Mouse (Mus musculus): Measurements from ENCODE around the gene Foxa1. TPM values are rescaled to one million over a fixed set of nuclear protein-coding genes. Genes with fewer than 3 reads are reported as not detected.

Foxa1 gene
- total and polyA plus RNA-seq, 3 experiments = not detected

DNA sequence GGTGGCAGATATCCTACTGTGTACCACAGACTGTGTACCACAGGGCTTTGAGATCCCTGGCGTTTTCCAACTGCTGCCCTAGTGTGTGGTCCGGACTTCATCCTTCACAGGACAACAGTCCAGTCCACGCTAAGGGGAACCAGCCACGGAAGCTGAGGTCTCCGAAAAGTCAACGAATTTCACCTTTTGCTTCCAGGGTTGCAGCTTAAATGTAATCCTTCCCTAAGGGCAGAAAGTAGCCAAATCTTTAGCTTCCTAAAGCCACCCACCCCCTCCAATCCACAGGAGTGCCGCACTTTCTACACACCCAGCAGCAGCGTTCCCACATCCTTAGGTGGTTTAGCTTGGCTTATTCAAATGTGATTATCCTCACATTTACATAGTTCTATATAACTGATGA lies 4.2 kb upstream of the Foxa1 start:
- H3K79me2 ChIP-seq (ENCODE audit: control insufficient read depth, insufficient read depth, low read length, poor library complexity) = no peaks in the 10 kb centered on the region
- H3K9ac ChIP-seq (ENCODE audit: control insufficient read depth, low read depth, low read length, poor library complexity, severe bottlenecking) = no peak overlapping the region
- no peaks in the 10 kb centered on the region for H3K36me3 ChIP-seq (ENCODE audit: control insufficient read depth in 1 of 2, insufficient read depth in 2 of 2, low read length in 2 of 2)
- H3K4me1 ChIP-seq (ENCODE audit: control insufficient read depth in 1 of 2, insufficient read depth in 2 of 2, low read length in 2 of 2) = no peaks in the 10 kb centered on the region
- H3K4me3 ChIP-seq (ENCODE audit: control insufficient read depth in 1 of 2, insufficient read depth in 1 of 2, low read depth in 2 of 2, low read length in 2 of 2) = no peak overlapping the region
- DNase-seq (ENCODE audit: low read depth, low spot score) = no peak
- no peaks in the 10 kb centered on the region for H3K27me3 ChIP-seq (ENCODE audit: control insufficient read depth in 1 of 2, insufficient read depth in 2 of 2, low read length in 2 of 2)
- H3K27ac ChIP-seq (ENCODE audit: control insufficient read depth, low read depth, low read length) = no peak overlapping the region
- H3K9me3 ChIP-seq (replicated peaks; ENCODE audit: insufficient read depth, low read length) = no peaks in the 10 kb centered on the region
- TF ChIP-seq CHD1 (IDR thresholded peaks at IDR 0.05; ENCODE audit: low read depth, low read length) (no peak), ETS1 (IDR thresholded peaks at IDR 0.05; ENCODE audit: low read depth, low read length) (no peak), KAT2A (conservative IDR thresholded peaks at IDR 0.05; ENCODE audit: low read depth, low read length) (no peak), EP300 (IDR thresholded peaks at IDR 0.05; ENCODE audit: low read depth in 1 of 2, low read length in 2 of 2) (no peak), POLR2AphosphoS2 (IDR thresholded peaks at IDR 0.05; ENCODE audit: low read length) (no peak), NRF1 (IDR thresholded peaks at IDR 0.05; ENCODE audit: insufficient read depth, low read depth, low read length, poor library complexity, severe bottlenecking) (no peak), HCFC1 (IDR thresholded peaks at IDR 0.05; ENCODE audit: low read depth, low read length) (no peak), E2F4 (IDR thresholded peaks at IDR 0.05; ENCODE audit: borderline replicate concordance, low read depth, low read length) (no peak), ZNF384 (IDR thresholded peaks at IDR 0.05; ENCODE audit: low read depth, low read length) (no peak), TCF12 (IDR thresholded peaks at IDR 0.05; ENCODE audit: low read depth, low read length) (no peak), ZMIZ1 (IDR thresholded peaks at IDR 0.05; ENCODE audit: low read depth, low read length) (no peak), NELFE (IDR thresholded peaks at IDR 0.05; ENCODE audit: low read depth, low read length) (no peak), ZKSCAN1 (IDR thresholded peaks at IDR 0.05; ENCODE audit: low read depth, low read length) (no peak), POLR2AphosphoS5 (IDR thresholded peaks at IDR 0.05; ENCODE audit: borderline replicate concordance, low read depth, low read length) (no peak), MAFK (IDR thresholded peaks at IDR 0.05; ENCODE audit: borderline replicate concordance, low read depth, low read length) (no peak), CHD2 (IDR thresholded peaks at IDR 0.05; ENCODE audit: low read length) (no peak), ELF1 (IDR thresholded peaks at IDR 0.05; ENCODE audit: low read depth, low read length) (no peak)

DNA sequence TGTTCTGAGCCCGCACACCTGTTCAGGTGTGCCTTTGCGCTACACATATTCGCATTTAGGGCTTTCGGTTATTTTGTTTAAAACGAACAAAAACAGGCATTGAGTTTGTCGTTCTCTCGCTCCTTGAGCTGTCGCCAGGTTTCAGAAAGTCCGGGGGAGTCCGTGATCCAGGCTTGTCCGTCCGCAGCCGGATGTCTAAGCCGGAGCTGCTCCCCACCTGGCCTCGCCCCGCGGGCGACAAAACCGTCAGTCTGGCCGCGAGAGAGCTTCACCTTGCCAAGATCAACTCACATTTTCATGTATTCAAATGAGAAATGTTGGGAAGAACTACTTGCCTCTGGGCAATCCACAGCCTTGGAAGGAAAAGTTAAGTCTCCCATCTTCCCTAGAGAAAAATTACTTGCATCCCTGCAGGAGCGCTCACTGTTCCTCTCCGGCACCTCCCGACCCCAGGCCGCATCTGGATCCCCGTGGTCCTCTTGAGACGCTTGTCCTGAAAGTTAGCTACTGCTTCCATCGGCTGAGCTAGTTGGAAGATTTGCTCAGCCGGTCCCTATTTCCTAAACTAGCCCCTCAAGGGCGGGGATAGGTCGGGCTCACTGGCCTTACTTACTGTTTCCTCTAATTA lies 3.6 kb upstream of the Foxa1 start:
- H3K36me3 ChIP-seq (ENCODE audit: control insufficient read depth in 1 of 2, insufficient read depth in 2 of 2, low read length in 2 of 2) = no peaks in the 10 kb centered on the region
- no peaks in the 10 kb centered on the region for H3K27me3 ChIP-seq (ENCODE audit: control insufficient read depth in 1 of 2, insufficient read depth in 2 of 2, low read length in 2 of 2)
- DNase-seq (ENCODE audit: low read depth, low spot score) = no peak

More for the DNA sequence above, 3.6 kb upstream of the Foxa1 start:
- Histone ChIP-seq H3K4me1 (ENCODE audit: control insufficient read depth in 1 of 2, insufficient read depth in 2 of 2, low read length in 2 of 2) (no peaks in the 10 kb centered on the region), H3K9me3 (replicated peaks; ENCODE audit: insufficient read depth, low read length) (no peaks in the 10 kb centered on the region), H3K79me2 (ENCODE audit: control insufficient read depth, insufficient read depth, low read length, poor library complexity) (no peaks in the 10 kb centered on the region), H3K4me3 (ENCODE audit: control insufficient read depth in 1 of 2, insufficient read depth in 1 of 2, low read depth in 2 of 2, low read length in 2 of 2) (no peak overlapping the region), H3K27ac (ENCODE audit: control insufficient read depth, low read depth, low read length) (no peak overlapping the region), H3K9ac (ENCODE audit: control insufficient read depth, low read depth, low read length, poor library complexity, severe bottlenecking) (no peak overlapping the region)
- TF ChIP-seq UBTF (IDR thresholded peaks at IDR 0.05; ENCODE audit: borderline replicate concordance, insufficient read depth, low read depth, low read length) (no peak), MAZ (IDR thresholded peaks at IDR 0.05; ENCODE audit: low read depth, low read length) (no peak), JUND (IDR thresholded peaks at IDR 0.05; ENCODE audit: low read depth, low read length) (no peak), TCF12 (IDR thresholded peaks at IDR 0.05; ENCODE audit: low read depth, low read length) (no peak), MXI1 (IDR thresholded peaks at IDR 0.05; ENCODE audit: low read depth, low read length) (no peak), POLR2AphosphoS2 (IDR thresholded peaks at IDR 0.05; ENCODE audit: low read length) (no peak), KAT2A (conservative IDR thresholded peaks at IDR 0.05; ENCODE audit: low read depth, low read length) (no peak)

Data from MEL (cell line).